Mouse (Mus musculus) frontal cortex, adult (tissue): ENCODE results near the gene Tfcp2l1.
"Not testable (repeated sequence)": the region's sequence is repeated elsewhere in the genome, so short reads cannot be mapped to it uniquely, and the experiment has no call there.

Experiments used
- ATAC-seq: cut with Nextera tagmentation; 2 replicates; pipeline ENCODE4 v1.9.2; 2017; ENCODE audit warnings: mild to moderate bottlenecking, moderate library complexity, mixed read lengths; ENCODE audit not compliant: low TSS enrichment

Gene Tfcp2l1

GRCm38 (mm10) chr1:118627781-118628464, at the start of gene Tfcp2l1:
Gene Tfcp2l1 (plus strand): TSS chr1:118627945.
- ATAC-seq = peak; percentile 72

- ATAC-seq = no peak
Observed at GRCm38 (mm10) chr1:118580174-118580702, 47.5 kb upstream of the Tfcp2l1 start.

GRCm38 (mm10) chr1:118581179-118581578, 46.6 kb upstream of the Tfcp2l1 start:
- ATAC-seq = peak; percentile 41

- peak; percentile 50 for ATAC-seq
Observed at GRCm38 (mm10) chr1:118589721-118590120, 38.0 kb upstream of the Tfcp2l1 start.

- ATAC-seq = no peak
Observed at GRCm38 (mm10) chr1:118592933-118593332, 34.8 kb upstream of the Tfcp2l1 start.

GRCm38 (mm10) chr1:118595395-118595794, 32.4 kb upstream of the Tfcp2l1 start:
- ATAC-seq = no peak

- no peak for ATAC-seq
Observed at GRCm38 (mm10) chr1:118597475-118598213, 30.1 kb upstream of the Tfcp2l1 start.

- no peak for ATAC-seq
Observed at GRCm38 (mm10) chr1:118598339-118598738, 29.4 kb upstream of the Tfcp2l1 start.

GRCm38 (mm10) chr1:118613631-118614183, 14.0 kb upstream of the Tfcp2l1 start:
- no peak for ATAC-seq

- not testable (repeated sequence) for ATAC-seq
Observed at GRCm38 (mm10) chr1:118621055-118621454, 6.7 kb upstream of the Tfcp2l1 start.

- no peak for ATAC-seq
Observed at GRCm38 (mm10) chr1:118622857-118623256, 4.9 kb upstream of the Tfcp2l1 start.

- ATAC-seq = no peak
Observed at GRCm38 (mm10) chr1:118625461-118625860, 2.3 kb upstream of the Tfcp2l1 start.

GRCm38 (mm10) chr1:118625921-118626320, 1.8 kb upstream of the Tfcp2l1 start:
- ATAC-seq = no peak

- no peak for ATAC-seq
Observed at GRCm38 (mm10) chr1:118626452-118626851, 1.3 kb upstream of the Tfcp2l1 start.

- no peak for ATAC-seq
Observed at GRCm38 (mm10) chr1:118633415-118633980, 5.8 kb downstream of the Tfcp2l1 start.

- ATAC-seq = no peak
Observed at GRCm38 (mm10) chr1:118642296-118642999, 14.7 kb downstream of the Tfcp2l1 start.

GRCm38 (mm10) chr1:118643138-118643979, 15.6 kb downstream of the Tfcp2l1 start:
- no peak for ATAC-seq

GRCm38 (mm10) chr1:118645701-118646100, 18.0 kb downstream of the Tfcp2l1 start:
- no peak for ATAC-seq

GRCm38 (mm10) chr1:118648015-118648414, 20.3 kb downstream of the Tfcp2l1 start:
- no peak for ATAC-seq

- no peak for ATAC-seq
Observed at GRCm38 (mm10) chr1:118649933-118650770, 22.4 kb downstream of the Tfcp2l1 start.
